Mouse (Mus musculus): ENCODE measurements around the gene Specc1l.

- TF ChIP-seq CTCF (IDR thresholded peaks at IDR 0.05; ENCODE audit: extremely low read depth, insufficient read depth, insufficient read length, insufficient replicate concordance) (no peak), POLR2A (IDR thresholded peaks at IDR 0.05; ENCODE audit: low read depth, low read length) (no peak)
These were observed 24.3 kb downstream of the Specc1l start for GRCm38 (mm10) chr10:75236156-75236555.

Data from spleen, adult 2 months (tissue).